ENCODE assay signal across 8 mouse cellular contexts in genomic region chr9:21960558-21961208, GRCm38 (mm10). TPM values are rescaled to one million over a fixed set of nuclear protein-coding genes. Genes with fewer than 3 reads are reported as not detected.
DNase-seq lines count a peak whose midpoint lies in the region; ATAC-seq and TF ChIP-seq lines count a peak whose summit lies in the region.

No protein-coding gene starts in this region.

- no peak overlapping the region; the same call in 1 of the 2 replicates for H3K4me3 ChIP-seq in forebrain, embryonic 12.5 days (replicated peaks)
- H3K4me3 ChIP-seq in forebrain, embryonic 15.5 days, result no peak overlapping the region
- peak overlapping the region; percentile 37; the same call in 1 of the 2 replicates for H3K4me3 ChIP-seq in lung, postnatal 0 days (ENCODE audit: low read depth, low read length)

- no peak overlapping the region for H3K9ac ChIP-seq in forebrain, embryonic 12.5 days
- H3K9ac ChIP-seq in forebrain, embryonic 15.5 days (replicated peaks), result no peak overlapping the region
- H3K9ac ChIP-seq in lung, postnatal 0 days (replicated peaks; ENCODE audit: low read depth), result no peak overlapping the region

- H3K4me2 ChIP-seq in forebrain, embryonic 12.5 days, result peak overlapping the region; percentile 30; the same call in 1 of the 2 replicates
- H3K4me2 ChIP-seq in forebrain, embryonic 15.5 days (replicated peaks), result no peak overlapping the region
- peak overlapping the region; percentile 17 for H3K4me2 ChIP-seq in lung, postnatal 0 days (replicated peaks; ENCODE audit: low read depth, low read length)

- peak; percentile 31 for DNase-seq in adrenal gland, postnatal 25 days
- DNase-seq in kidney, adult 8-10 months, result peak; percentile 33 to 53
- peak; percentile 55 for DNase-seq in lung, postnatal 0 days (ENCODE audit: low spot score)
- DNase-seq in urinary bladder, adult 2 months (ENCODE audit: low spot score), result no peak
- DNase-seq in layer of hippocampus, postnatal 10 days (ENCODE audit: low spot score in 2 of 2), result no peak
- DNase-seq in frontal cortex, postnatal 36 days (ENCODE audit: low spot score in 2 of 2), result no peak

- ATAC-seq in forebrain, embryonic 12.5 days (ENCODE audit: low FRiP score), result no peak
- ATAC-seq in forebrain, embryonic 15.5 days (replicated peaks), result no peak
- no peak for ATAC-seq in lung, postnatal 0 days

- no peak overlapping the region for H3K27ac ChIP-seq in forebrain, embryonic 12.5 days
- H3K27ac ChIP-seq in forebrain, embryonic 15.5 days (replicated peaks), result no peak overlapping the region
- 0 out of 2 replicates have a peak overlapping the region, but pooled peaks have one; percentile 38 for H3K27ac ChIP-seq in lung, postnatal 0 days (ENCODE audit: low read length)

- H3K36me3 ChIP-seq in forebrain, embryonic 12.5 days (replicated peaks), result 0 out of 2 replicates have a peak, but pooled peaks cover 4% of the 10 kb centered on the region
- 0 out of 2 replicates have a peak, but pooled peaks cover 3% of the 10 kb centered on the region for H3K36me3 ChIP-seq in forebrain, embryonic 15.5 days
- no peaks in the 10 kb centered on the region for H3K36me3 ChIP-seq in lung, postnatal 0 days (ENCODE audit: insufficient read depth, low read length)

- TF ChIP-seq CTCF in lung, postnatal 0 days (IDR thresholded peaks at IDR 0.05), result peak; percentile 64

- H3K27me3 ChIP-seq in forebrain, embryonic 12.5 days, result peaks cover 55% of the 10 kb centered on the region
- peaks cover 51% of the 10 kb centered on the region for H3K27me3 ChIP-seq in forebrain, embryonic 15.5 days
- H3K27me3 ChIP-seq in lung, postnatal 0 days (replicated peaks; ENCODE audit: insufficient read depth, low read length), result 0 out of 2 replicates have a peak, but pooled peaks cover 7% of the 10 kb centered on the region

- 8% methylated on average over 26 of the region's 26 CpGs for WGBS in forebrain, embryonic 12.5 days
- WGBS in forebrain, embryonic 15.5 days, result 12% methylated on average over 26 of the region's 26 CpGs
- 12% methylated on average over 26 of the region's 26 CpGs for WGBS in lung, postnatal 0 days

- peaks cover 35% of the 10 kb centered on the region for H3K4me1 ChIP-seq in forebrain, embryonic 12.5 days
- H3K4me1 ChIP-seq in forebrain, embryonic 15.5 days, result peaks cover 27% of the 10 kb centered on the region
- H3K4me1 ChIP-seq in lung, postnatal 0 days (ENCODE audit: insufficient read depth, low read depth, low read length), result peaks cover 28% of the 10 kb centered on the region

- no peaks in the 10 kb centered on the region for H3K9me3 ChIP-seq in forebrain, embryonic 12.5 days
- H3K9me3 ChIP-seq in forebrain, embryonic 15.5 days, result no peaks in the 10 kb centered on the region
- H3K9me3 ChIP-seq in lung, postnatal 0 days (ENCODE audit: low read length), result no peaks in the 10 kb centered on the region

- no peak for TF ChIP-seq EP300 in lung, postnatal 0 days (IDR thresholded peaks at IDR 0.05)

RNA-seq across cellular contexts. Expression of gene Epor, which starts 2.6 kb away (rescaled TPM):
- 2.0 and 4.1 TPM in 2 replicates for polyA plus RNA-seq in forebrain, embryonic 12.5 days (2016; fragmentation: Nextera tagmentation; extraction: Ambion mirVana)
- 1.7 and 1.8 TPM in 2 replicates for polyA plus RNA-seq in forebrain, embryonic 15.5 days (2015; fragmentation: Nextera tagmentation; extraction: Ambion mirVana)
- total RNA-seq in adrenal gland, postnatal 25 days (2021), result 1.6 and 1.8 TPM in 2 replicates
- polyA plus RNA-seq in lung, postnatal 0 days (2015; fragmentation: Nextera tagmentation; extraction: Ambion mirVana), result 5.7 and 7.4 TPM in 2 replicates
- polyA plus RNA-seq in urinary bladder, adult 2 months (2012; rRNA removed), result 1.8 and 2.1 TPM in 2 replicates
- 1 to 10 TPM; 2.0 to 3.2 TPM for total RNA-seq in layer of hippocampus, postnatal 10 days (2021)

RNA-seq across cellular contexts. Expression of gene Swsap1, which starts 5.1 kb away (rescaled TPM):
- polyA plus RNA-seq in forebrain, embryonic 12.5 days (2016; fragmentation: Nextera tagmentation; extraction: Ambion mirVana), result 7.4 and 9.5 TPM in 2 replicates
- 9.3 and 12.1 TPM in 2 replicates for polyA plus RNA-seq in forebrain, embryonic 15.5 days (2015; fragmentation: Nextera tagmentation; extraction: Ambion mirVana)
- total RNA-seq in adrenal gland, postnatal 25 days (2021), result 14.0 and 19.4 TPM in 2 replicates
- polyA plus RNA-seq in lung, postnatal 0 days (2015; fragmentation: Nextera tagmentation; extraction: Ambion mirVana), result 5.7 and 5.8 TPM in 2 replicates
- 4.6 and 6.4 TPM in 2 replicates for polyA plus RNA-seq in urinary bladder, adult 2 months (2012; rRNA removed)
- 10 to 100 TPM; 13.5 to 14.5 TPM for total RNA-seq in layer of hippocampus, postnatal 10 days (2021)

RNA-seq across cellular contexts. Expression of gene Plppr2, which starts 23.9 kb away (rescaled TPM):
- 37.0 and 40.9 TPM in 2 replicates for polyA plus RNA-seq in forebrain, embryonic 12.5 days (2016; fragmentation: Nextera tagmentation; extraction: Ambion mirVana)
- polyA plus RNA-seq in forebrain, embryonic 15.5 days (2015; fragmentation: Nextera tagmentation; extraction: Ambion mirVana), result 71.9 and 73.0 TPM in 2 replicates
- 35.6 and 40.5 TPM in 2 replicates for total RNA-seq in adrenal gland, postnatal 25 days (2021)
- polyA plus RNA-seq in lung, postnatal 0 days (2015; fragmentation: Nextera tagmentation; extraction: Ambion mirVana), result 2.2 and 3.3 TPM in 2 replicates
- 14.5 and 17.1 TPM in 2 replicates for polyA plus RNA-seq in urinary bladder, adult 2 months (2012; rRNA removed)
- 100 to 1,000 TPM; 312 to 317 TPM for total RNA-seq in layer of hippocampus, postnatal 10 days (2021)

RNA-seq across cellular contexts. Expression of gene Rgl3, which starts 28.6 kb away (rescaled TPM):
- 2.1 and 3.4 TPM in 2 replicates for polyA plus RNA-seq in forebrain, embryonic 12.5 days (2016; fragmentation: Nextera tagmentation; extraction: Ambion mirVana)
- polyA plus RNA-seq in forebrain, embryonic 15.5 days (2015; fragmentation: Nextera tagmentation; extraction: Ambion mirVana), result 0.87 and 1.1 TPM in 2 replicates
- 33.9 and 66.9 TPM in 2 replicates for total RNA-seq in adrenal gland, postnatal 25 days (2021)
- 6.0 and 6.4 TPM in 2 replicates for polyA plus RNA-seq in lung, postnatal 0 days (2015; fragmentation: Nextera tagmentation; extraction: Ambion mirVana)
- 25.7 and 27.3 TPM in 2 replicates for polyA plus RNA-seq in urinary bladder, adult 2 months (2012; rRNA removed)
- 1 to 10 TPM; 1.4 to 2.2 TPM for total RNA-seq in layer of hippocampus, postnatal 10 days (2021)

RNA-seq across cellular contexts. Expression of gene Tmem205, which starts 33.3 kb away (rescaled TPM):
- 32.9 and 33.3 TPM in 2 replicates for polyA plus RNA-seq in forebrain, embryonic 12.5 days (2016; fragmentation: Nextera tagmentation; extraction: Ambion mirVana)
- polyA plus RNA-seq in forebrain, embryonic 15.5 days (2015; fragmentation: Nextera tagmentation; extraction: Ambion mirVana), result 53.5 and 53.7 TPM in 2 replicates
- 471 and 609 TPM in 2 replicates for total RNA-seq in adrenal gland, postnatal 25 days (2021)
- polyA plus RNA-seq in lung, postnatal 0 days (2015; fragmentation: Nextera tagmentation; extraction: Ambion mirVana), result 106 and 107 TPM in 2 replicates
- 93.0 and 101 TPM in 2 replicates for polyA plus RNA-seq in urinary bladder, adult 2 months (2012; rRNA removed)
- 10 to 100 TPM; 30.4 to 35.3 TPM for total RNA-seq in layer of hippocampus, postnatal 10 days (2021)

Comparison
In these comparisons a context has a peak if more than half of its experiments do, and no peak if none do; other contexts are left out.
1. DNase-seq: peak in adrenal gland, postnatal 25 days (single experiment), kidney, adult 8-10 months (2 of 2) and lung, postnatal 0 days (single experiment); none in urinary bladder, adult 2 months (single experiment), layer of hippocampus, postnatal 10 days (0 of 2) and frontal cortex, postnatal 36 days (0 of 2).